In genomic region chr1:170182706-170183105, GRCm38 (mm10) we compare ENCODE assay signal across 25 mouse cellular contexts. TPM values are rescaled to one million over a fixed set of nuclear protein-coding genes. Genes with fewer than 3 reads are reported as not detected.
DNase-seq lines count a peak whose midpoint lies in the region; ATAC-seq lines count a peak whose summit lies in the region.
"Had no signal": no experiment of that assay in that cellular context is flagged by ENCODE, and none has a peak within 500 bp of the region (broad histone marks: within the 10 kb centered on the region; RNA-seq: fewer than 3 reads in every experiment).

No protein-coding gene starts in this region.

- no peak overlapping the region for H3K4me2 ChIP-seq in midbrain, embryonic 11.5 days
- H3K4me2 ChIP-seq: embryonic facial prominence, embryonic 12.5 days; forebrain, embryonic 15.5 days; hindbrain, embryonic 12.5 days; midbrain, embryonic 12.5 days had no signal

- H3K4me3 ChIP-seq in heart, embryonic 10.5 days: no peak overlapping the region
- no peak overlapping the region for H3K4me3 ChIP-seq in midbrain, embryonic 11.5 days (ENCODE audit: low read depth, low read length)
- H3K4me3 ChIP-seq: embryonic facial prominence, embryonic 12.5 days; forebrain, embryonic 15.5 days; hindbrain, embryonic 12.5 days; layer of hippocampus, adult 2 months; midbrain, embryonic 12.5 days had no signal

- H3K27ac ChIP-seq in heart, embryonic 10.5 days: no peak overlapping the region
- no peak overlapping the region for H3K27ac ChIP-seq in midbrain, embryonic 11.5 days (ENCODE audit: low read depth, low read length)
- H3K27ac ChIP-seq: embryonic facial prominence, embryonic 12.5 days; forebrain, embryonic 15.5 days; hindbrain, embryonic 12.5 days; layer of hippocampus, adult 2 months; midbrain, embryonic 12.5 days had no signal

- no peaks in the 10 kb centered on the region for H3K4me1 ChIP-seq in heart, embryonic 10.5 days
- no peaks in the 10 kb centered on the region for H3K4me1 ChIP-seq in midbrain, embryonic 11.5 days (ENCODE audit: control insufficient read depth, insufficient read depth, low read length)
- H3K4me1 ChIP-seq: embryonic facial prominence, embryonic 12.5 days; forebrain, embryonic 15.5 days; hindbrain, embryonic 12.5 days; midbrain, embryonic 12.5 days had no signal

- no peak for ATAC-seq in midbrain, embryonic 11.5 days (ENCODE audit: low FRiP score)
- ATAC-seq: forebrain, embryonic 15.5 days; liver, postnatal 0 days had no signal

- H3K36me3 ChIP-seq in heart, embryonic 10.5 days: no peaks in the 10 kb centered on the region
- H3K36me3 ChIP-seq in midbrain, embryonic 11.5 days (ENCODE audit: control insufficient read depth, insufficient read depth, low read length): no peaks in the 10 kb centered on the region
- H3K36me3 ChIP-seq: embryonic facial prominence, embryonic 12.5 days; forebrain, embryonic 15.5 days; hindbrain, embryonic 12.5 days; midbrain, embryonic 12.5 days had no signal

- peak; percentile 60 for DNase-seq in heart, adult 8-10 months (ENCODE audit: low spot score)
- no peak for DNase-seq in heart, embryonic 10.5 days (ENCODE audit: low spot score)
- peak; percentile 55 for DNase-seq in adipocyte (ENCODE audit: low spot score)
- peak; percentile 67 for DNase-seq in gastrocnemius, postnatal 14 days
- peak; percentile 78 for DNase-seq in skeletal muscle tissue, adult 2 months (ENCODE audit: low read depth, low spot score)
- DNase-seq in midbrain, embryonic 11.5 days (ENCODE audit: low spot score, missing footprints): no peak
- DNase-seq in cerebellum, postnatal 10 days: no peak
- DNase-seq: adrenal gland, adult 8-10 months; cerebellum, adult 9-10 months; kidney, adult 2 months; kidney, postnatal 14 days; left cerebral cortex, postnatal 4 days; liver; liver, postnatal 0 days; right cerebral cortex, postnatal 4 days; thymus, postnatal 25 days had no signal

- H3K9me3 ChIP-seq in heart, embryonic 10.5 days: no peaks in the 10 kb centered on the region
- no peaks in the 10 kb centered on the region for H3K9me3 ChIP-seq in midbrain, embryonic 11.5 days (ENCODE audit: control insufficient read depth, low read length)
- H3K9me3 ChIP-seq: embryonic facial prominence, embryonic 12.5 days; forebrain, embryonic 15.5 days; hindbrain, embryonic 12.5 days; midbrain, embryonic 12.5 days had no signal

- intact Hi-C loops in gastrocnemius, postnatal 14 days (cut with DNase I; ENCODE audit: low total_unique reads): no loop called here

- no peak overlapping the region for H3K9ac ChIP-seq in midbrain, embryonic 11.5 days (ENCODE audit: low read length)
- H3K9ac ChIP-seq: embryonic facial prominence, embryonic 12.5 days; forebrain, embryonic 15.5 days; hindbrain, embryonic 12.5 days; liver, postnatal 0 days; midbrain, embryonic 12.5 days had no signal

- no peaks in the 10 kb centered on the region for H3K27me3 ChIP-seq in heart, embryonic 10.5 days (ENCODE audit: insufficient read depth, poor library complexity, severe bottlenecking)
- no peaks in the 10 kb centered on the region for H3K27me3 ChIP-seq in midbrain, embryonic 11.5 days (ENCODE audit: control insufficient read depth, insufficient read depth, low read length)
- H3K27me3 ChIP-seq: embryonic facial prominence, embryonic 12.5 days; forebrain, embryonic 15.5 days; hindbrain, embryonic 12.5 days; midbrain, embryonic 12.5 days had no signal

RNA-seq across cellular contexts. Expression of gene Uap1, which starts 7.9 kb away (rescaled TPM):
- 10 to 100 TPM; 42.8 to 53.0 (median 45.1) TPM for total RNA-seq in heart, adult 8-10 months (2022)
- polyA plus RNA-seq in heart, embryonic 10.5 days (2016; fragmentation: Nextera tagmentation; extraction: Ambion mirVana): 63.0 and 67.4 TPM in 2 replicates
- total RNA-seq in gastrocnemius, postnatal 14 days (2021): 10 to 100 TPM; 29.9 to 36.0 TPM
- 61.7 and 67.7 TPM in 2 replicates for polyA plus RNA-seq in midbrain, embryonic 11.5 days (2014; fragmentation: Nextera tagmentation; extraction: Ambion mirVana)

RNA-seq across cellular contexts. Expression of gene Uhmk1, which starts 32.5 kb away (rescaled TPM):
- total RNA-seq in heart, adult 8-10 months (2022): 10 to 100 TPM; 17.7 to 27.8 (median 21.7) TPM
- polyA plus RNA-seq in heart, embryonic 10.5 days (2016; fragmentation: Nextera tagmentation; extraction: Ambion mirVana): 8.6 and 10.5 TPM in 2 replicates
- total RNA-seq in gastrocnemius, postnatal 14 days (2021): 10 to 100 TPM; 10.2 to 10.4 TPM
- polyA plus RNA-seq in midbrain, embryonic 11.5 days (2014; fragmentation: Nextera tagmentation; extraction: Ambion mirVana): 16.3 and 17.4 TPM in 2 replicates

RNA-seq across cellular contexts. Expression of gene Sh2d1b2, which starts 49.8 kb away (rescaled TPM):
- total RNA-seq in heart, adult 8-10 months (2022): not detected
- polyA plus RNA-seq in heart, embryonic 10.5 days (2016; fragmentation: Nextera tagmentation; extraction: Ambion mirVana): not detected in 2 replicates
- total RNA-seq in gastrocnemius, postnatal 14 days (2021): not detected
- not detected in 2 replicates for polyA plus RNA-seq in midbrain, embryonic 11.5 days (2014; fragmentation: Nextera tagmentation; extraction: Ambion mirVana)
- total RNA-seq: adrenal gland, adult 8-10 months; layer of hippocampus, adult 2 months; left cerebral cortex, postnatal 4 days; monocyte, adult 5-6 weeks had no signal
- polyA plus RNA-seq: cortical plate, adult 2 months; embryonic facial prominence, embryonic 12.5 days; forebrain, embryonic 15.5 days; heart, embryonic 14.5 days; hindbrain, embryonic 12.5 days; kidney, adult 2 months; liver, postnatal 0 days; midbrain, embryonic 12.5 days; neural tube, embryonic 11.5 days had no signal

Comparison
In these comparisons a context has a peak if more than half of its experiments do, and no peak if none do; other contexts are left out.
1. DNase-seq: peak in heart, adult 8-10 months (single experiment), adipocyte (single experiment), gastrocnemius, postnatal 14 days (single experiment) and skeletal muscle tissue, adult 2 months (single experiment); none in heart, embryonic 10.5 days (single experiment), midbrain, embryonic 11.5 days (single experiment) and cerebellum, postnatal 10 days (0 of 2).